Mouse (Mus musculus): ENCODE results near the gene Efcab7.

- TF ChIP-seq POLR2A (IDR thresholded peaks at IDR 0.05; ENCODE audit: borderline replicate concordance, extremely low read depth, low read depth, low read length) (no peak), CTCF (IDR thresholded peaks at IDR 0.05; ENCODE audit: insufficient read depth, low read length) (no peak)
These were observed 116.0 kb downstream of the Efcab7 start for GRCm38 (mm10) chr4:99945011-99945410.

Data from lung, adult 2 months (tissue).